Mouse (Mus musculus): ENCODE results near the gene Nkx2-4.

GRCm38 (mm10) chr2:147069077-147069476, 16.2 kb downstream of the Nkx2-4 start:
- TF ChIP-seq CTCF (IDR thresholded peaks at IDR 0.05; ENCODE audit: low read depth, low read length): no peak
- no peak for TF ChIP-seq GATA1 (IDR thresholded peaks at IDR 0.05; ENCODE audit: borderline replicate concordance, low read length)
- no peak for TF ChIP-seq POLR2AphosphoS5 (IDR thresholded peaks at IDR 0.05; ENCODE audit: insufficient replicate concordance, low read depth, low read length)
- 0 out of 2 replicates have a peak, but pooled peaks have one; percentile 18 for TF ChIP-seq TAL1 (conservative IDR thresholded peaks at IDR 0.05; ENCODE audit: low read depth, low read length)
- TF ChIP-seq GATA2 (IDR thresholded peaks at IDR 0.05; ENCODE audit: borderline replicate concordance, low read depth, low read length): no peak
